Mouse (Mus musculus): ENCODE data around the gene Nf1. TPM values are rescaled to one million over a fixed set of nuclear protein-coding genes. Genes with fewer than 3 reads are reported as not detected.
"Not testable (repeated sequence)": the region's sequence is repeated elsewhere in the genome, so short reads cannot be mapped to it uniquely, and the experiment has no call there.

Gene Nf1
- polyA plus RNA-seq (2015; fragmentation: Nextera tagmentation; extraction: Ambion mirVana), result 3.3 and 4.7 TPM in 2 replicates

DNA sequence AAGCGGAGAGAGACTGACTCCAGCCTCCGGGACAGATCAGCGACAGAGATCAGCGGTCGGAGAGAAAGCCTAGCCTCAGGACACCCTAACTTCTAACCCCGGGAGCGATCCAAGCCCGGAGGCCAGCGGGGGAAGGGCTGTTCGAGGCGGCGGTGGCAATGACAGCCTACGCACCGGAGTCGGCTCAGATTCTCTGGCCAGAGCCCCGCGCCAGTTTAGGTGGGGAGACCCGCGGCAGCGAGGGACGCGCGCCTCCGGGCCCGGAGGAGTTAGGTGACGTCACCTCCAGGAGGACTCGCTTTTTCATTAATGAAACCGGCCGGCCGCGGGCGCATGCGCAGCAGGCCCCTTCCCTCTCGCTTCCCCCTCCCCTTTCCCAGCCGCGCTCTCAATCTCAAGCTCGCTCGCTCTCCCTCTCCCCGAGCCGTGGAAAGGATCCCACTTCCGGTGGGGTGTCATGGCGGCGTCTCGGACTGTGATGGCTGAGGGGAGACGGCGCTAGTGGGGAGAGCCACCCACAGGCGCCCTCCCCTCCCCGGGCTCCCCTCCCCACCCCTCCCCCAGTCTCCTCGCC lies at the start of gene Nf1:
Gene Nf1 (plus strand): TSS at position 460 of the 574 bp plus-strand sequence.
- DNase-seq (ENCODE audit: low spot score), result peak; percentile 82

DNA sequence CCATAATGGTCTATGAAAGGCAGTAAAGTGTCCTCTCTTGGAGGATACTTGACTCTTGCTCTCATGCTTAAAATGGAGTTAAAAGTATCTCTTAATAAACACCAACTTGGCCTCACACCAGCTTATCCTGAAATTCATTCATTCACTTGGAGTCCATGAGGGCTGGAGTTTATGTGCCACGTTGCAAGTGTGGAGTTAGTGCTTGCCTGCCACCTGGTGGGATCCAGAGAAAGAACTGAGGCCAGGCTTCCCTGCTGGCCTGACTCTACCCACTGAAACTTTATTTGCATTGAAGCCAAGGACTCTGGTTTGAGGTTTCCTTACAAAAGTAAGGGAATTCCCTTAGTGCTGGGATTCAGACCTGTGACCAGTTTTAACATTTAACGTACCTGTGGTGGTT lies 49.0 kb upstream of the Nf1 start:
- peak; percentile 26 for DNase-seq (ENCODE audit: low spot score)

DNA sequence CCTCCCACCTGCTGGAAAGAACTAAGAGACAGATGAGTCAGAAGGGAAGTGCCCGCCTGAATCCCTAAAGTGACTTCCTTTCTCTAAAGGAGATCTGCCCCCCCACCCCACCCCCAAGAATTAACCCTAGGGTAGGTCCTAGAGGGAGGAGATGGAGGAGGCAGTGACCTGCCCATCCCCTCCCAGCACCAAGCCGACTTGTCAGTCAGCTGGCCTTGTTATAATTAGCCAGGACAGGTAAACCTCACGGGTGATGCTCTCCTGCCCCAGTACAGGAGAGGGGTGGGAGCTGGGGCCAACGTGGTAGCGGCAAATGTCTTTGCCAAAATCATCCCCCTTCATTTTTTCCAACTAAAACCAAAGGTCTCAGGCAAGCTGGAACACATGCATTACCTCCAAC lies 47.8 kb upstream of the Nf1 start:
- no peak for DNase-seq (ENCODE audit: low spot score)

DNA sequence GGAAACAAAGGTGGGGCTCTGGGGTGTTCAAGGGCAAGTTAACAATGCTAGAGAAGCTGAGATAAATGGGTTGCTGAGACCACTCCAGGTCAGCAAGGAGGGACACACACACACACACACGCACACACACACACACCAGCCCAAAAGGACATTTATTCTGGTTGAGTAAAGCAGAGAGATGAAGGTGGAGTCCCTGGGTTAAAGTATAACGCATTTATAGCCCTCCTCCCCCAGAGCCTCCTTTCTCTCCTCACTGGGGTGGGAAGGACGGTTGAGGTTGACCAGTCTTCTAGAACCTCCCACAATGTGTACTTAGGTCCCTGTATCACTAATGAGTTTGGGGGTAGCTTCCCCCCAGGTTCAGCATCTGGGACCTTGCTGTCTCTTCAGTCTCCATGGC lies 47.4 kb upstream of the Nf1 start:
- no peak for DNase-seq (ENCODE audit: low spot score)

DNA sequence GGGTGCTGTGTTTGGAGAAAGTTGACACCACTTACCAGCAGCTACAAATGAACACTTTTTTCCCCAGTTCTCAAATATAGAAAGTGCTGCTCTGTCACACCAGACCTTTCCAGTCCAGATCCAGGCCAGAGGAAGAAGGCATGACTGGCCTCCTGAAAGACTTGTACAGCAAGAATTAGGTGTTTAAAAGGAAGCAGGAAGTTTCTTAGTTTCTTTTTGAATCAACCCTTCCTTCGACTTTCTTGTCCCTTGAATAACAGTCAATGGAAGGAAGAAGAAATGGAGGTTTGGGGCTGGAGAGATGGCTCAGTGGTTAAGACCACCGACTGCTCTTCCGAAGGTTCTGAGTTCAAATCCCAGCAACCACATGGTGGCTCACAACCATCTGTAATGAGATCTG lies 46.5 kb upstream of the Nf1 start:
- no peak for DNase-seq (ENCODE audit: low spot score)

DNA sequence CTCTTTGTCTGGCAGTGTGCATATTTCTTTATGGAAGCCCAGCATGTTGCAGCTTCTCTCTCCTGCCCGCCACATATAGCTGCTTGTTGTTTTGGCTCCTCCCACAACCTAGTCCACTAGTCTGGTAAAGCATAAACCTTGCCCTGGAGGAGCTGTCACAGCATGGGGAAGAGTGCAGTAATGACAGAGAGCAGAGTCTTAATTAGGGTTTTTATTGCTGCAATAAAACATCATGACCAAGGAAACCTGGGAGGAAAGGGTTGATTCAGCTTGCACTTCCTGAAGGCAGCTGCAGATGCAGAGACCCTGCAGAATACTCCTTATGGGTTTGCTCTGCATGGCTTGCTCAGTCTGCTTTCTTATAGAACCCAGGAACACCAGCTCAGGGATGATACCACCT lies 45.5 kb upstream of the Nf1 start:
- DNase-seq (ENCODE audit: low spot score), result no peak

DNA sequence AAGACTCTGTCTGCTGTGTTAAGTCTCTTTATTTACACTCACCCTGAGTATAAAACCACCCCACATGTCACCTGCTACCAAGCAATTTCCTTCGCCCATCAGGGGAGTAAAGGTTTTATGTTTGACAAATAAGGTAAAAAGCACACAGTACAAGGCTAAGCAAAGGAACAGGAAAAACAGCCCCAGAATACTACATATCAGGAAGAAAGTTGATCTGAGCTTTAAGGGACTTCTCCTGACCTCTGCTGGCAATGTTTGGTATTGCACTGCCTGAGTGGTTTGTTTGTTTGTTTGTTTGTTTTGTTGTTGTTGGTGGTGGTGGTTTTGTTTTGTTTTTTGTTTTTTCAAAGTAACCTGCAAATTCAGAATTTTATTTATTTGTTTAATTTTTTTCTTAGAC lies 43.3 kb upstream of the Nf1 start:
- peak; percentile 61 for DNase-seq (ENCODE audit: low spot score)

DNA sequence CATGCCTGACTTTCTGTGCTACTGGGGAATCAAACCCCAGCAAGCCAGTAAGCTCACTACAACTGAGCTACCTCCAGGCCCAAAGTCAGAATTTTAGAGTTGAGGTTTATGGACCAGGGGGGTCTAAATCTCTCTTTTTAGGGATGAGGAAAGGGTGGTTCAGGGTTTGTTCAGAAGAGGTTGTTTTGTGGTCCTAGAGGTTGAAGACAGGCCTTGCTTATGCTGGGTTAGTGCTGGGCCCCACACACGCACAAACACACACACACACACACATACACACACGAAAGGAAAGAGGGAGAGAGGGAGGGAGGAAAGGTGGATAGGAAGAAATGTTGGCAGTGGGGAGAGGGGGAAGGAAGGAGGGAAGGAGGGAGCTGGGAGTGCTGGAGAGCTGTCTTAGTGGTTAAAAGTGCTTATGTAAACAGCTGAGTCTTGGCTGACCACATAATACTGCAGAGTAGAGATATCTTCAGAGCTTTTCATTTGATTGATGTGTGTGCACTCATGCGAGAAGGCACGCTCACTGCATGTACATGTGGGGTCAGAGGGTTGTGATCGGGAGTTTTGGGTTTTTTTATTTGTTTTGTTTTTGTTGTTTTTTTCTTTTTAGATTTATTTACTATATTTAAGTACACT lies 42.5 kb upstream of the Nf1 start, which contains the start of gene Gm9964:
Gene Gm9964 (minus strand): TSS at position 51 of the 636 bp plus-strand sequence.
- no peak for DNase-seq (ENCODE audit: low spot score)

DNA sequence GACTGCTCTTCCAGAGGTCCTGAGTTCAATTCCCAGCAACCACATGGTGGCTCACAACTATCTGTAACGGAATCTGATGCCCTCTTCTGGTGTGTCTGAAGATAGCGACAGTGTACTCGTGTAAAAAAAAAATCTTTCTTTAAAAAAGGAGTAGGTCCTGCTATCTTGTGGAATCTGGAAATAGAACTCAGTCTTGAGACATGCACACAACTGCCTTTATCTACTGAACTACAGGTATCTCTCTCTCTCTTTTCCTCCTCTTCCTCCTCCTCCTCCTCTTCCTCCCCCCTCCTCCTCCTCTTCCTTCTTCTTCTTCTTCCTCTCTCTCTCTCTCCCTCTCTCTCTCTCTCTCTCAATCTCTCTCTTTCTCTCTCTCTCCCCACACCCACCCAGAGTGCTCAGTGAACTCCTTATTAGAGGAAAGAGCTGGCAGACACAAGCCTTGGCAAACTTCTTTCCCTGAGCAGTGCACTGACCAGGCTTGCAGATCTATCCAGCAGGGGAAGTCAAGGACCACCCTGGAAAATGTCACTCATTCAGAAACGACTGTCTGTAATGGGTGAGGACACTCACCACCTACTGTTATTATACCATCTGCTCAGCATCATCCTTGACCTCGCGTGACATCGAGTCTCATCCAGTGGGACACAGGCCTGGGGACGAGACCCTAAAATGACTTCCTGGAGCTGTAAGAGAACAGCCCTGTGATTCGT lies 39.6 kb upstream of the Nf1 start:
- no peak for DNase-seq (ENCODE audit: low spot score)

DNA sequence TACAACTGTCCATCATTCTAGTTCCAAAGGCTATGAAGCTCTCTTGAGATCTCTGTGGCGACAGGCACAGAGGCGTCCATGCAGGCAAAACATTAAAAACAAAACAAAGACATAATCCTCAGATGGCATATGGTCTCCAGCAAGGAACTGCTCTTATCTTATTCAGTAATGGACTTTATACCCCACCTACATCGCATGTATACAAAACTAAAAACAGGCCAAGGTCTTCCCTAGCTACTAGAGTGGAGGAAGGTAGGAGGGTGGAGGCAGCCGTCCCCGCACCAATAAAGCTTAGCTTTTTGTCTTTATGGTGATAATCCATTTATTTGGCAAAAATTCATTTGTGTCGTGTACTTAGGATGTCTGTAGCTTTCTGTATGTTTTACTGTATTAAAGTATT lies 36.4 kb upstream of the Nf1 start:
- DNase-seq (ENCODE audit: low spot score), result no peak

DNA sequence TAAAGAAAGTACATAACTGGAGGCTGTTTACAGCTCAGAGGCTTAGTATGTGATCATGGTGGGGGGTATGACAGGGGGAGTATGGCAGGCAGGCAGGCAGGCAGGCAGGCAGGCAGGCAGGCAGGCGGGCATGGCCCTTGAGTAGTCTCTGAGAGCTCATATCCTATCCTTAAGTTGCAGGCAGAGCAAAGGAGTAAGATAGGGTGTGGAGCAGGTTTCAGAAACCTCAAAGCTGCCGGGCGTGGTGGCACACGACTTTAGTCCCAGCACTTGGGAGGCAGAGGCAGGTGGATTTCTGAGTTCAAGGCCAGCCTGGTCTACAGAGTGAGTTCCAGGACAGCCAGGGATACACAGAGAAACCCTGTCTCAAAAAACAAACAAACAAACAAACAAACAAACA lies 35.2 kb upstream of the Nf1 start:
- DNase-seq (ENCODE audit: low spot score), result not testable (repeated sequence)

DNA sequence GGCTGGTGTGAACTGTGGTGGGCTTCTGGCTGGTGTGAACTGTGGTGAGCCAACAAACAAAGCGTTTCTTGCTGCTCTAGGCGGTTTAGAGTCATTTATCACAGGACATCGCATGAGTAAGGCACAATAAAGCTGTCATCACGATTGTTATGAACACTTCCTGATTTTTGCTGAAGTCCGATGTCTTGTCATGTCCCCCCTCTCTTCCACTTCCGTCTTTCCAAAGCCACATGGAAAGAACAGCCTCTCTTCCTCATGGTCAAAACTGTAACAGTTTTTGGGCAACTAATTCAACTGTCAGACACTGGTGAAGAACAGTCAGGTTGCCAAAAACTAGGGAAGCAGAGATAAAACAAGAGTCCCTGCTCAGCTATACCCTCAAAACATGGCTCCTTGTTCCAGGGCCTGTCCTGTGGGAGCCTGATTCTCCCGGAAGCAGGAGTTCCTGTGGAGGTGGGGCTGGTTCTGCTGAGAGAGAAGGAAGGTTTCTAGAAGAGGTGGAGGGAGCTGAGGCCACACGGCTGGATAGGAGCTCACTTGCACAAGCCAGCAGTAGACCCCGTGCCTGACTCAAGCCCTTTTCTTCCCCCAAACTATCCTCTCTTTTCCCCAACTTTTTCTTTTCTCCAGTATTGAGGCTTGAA lies 33.7 kb upstream of the Nf1 start:
- no peak for DNase-seq (ENCODE audit: low spot score)

DNA sequence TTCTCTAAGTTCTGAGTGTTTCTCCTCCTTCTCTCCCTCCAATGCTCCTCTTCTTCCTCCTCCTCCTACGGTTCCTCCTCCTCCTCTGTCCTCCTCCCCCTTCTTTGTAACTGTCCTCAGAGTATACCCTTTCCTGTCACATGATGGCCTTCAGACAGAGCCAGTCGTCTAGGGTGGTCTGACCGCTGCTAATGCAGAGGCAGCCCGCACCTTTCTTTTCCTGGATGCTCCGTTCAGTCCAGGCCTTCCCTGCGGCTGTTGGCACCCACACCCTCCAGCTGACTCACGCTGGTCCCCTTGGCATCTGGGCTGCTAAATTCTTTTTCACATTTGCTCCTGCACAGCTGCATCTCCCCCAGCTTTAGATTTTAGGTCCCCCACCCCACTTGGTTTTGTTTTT lies 33.0 kb upstream of the Nf1 start:
- no peak for DNase-seq (ENCODE audit: low spot score)

DNA sequence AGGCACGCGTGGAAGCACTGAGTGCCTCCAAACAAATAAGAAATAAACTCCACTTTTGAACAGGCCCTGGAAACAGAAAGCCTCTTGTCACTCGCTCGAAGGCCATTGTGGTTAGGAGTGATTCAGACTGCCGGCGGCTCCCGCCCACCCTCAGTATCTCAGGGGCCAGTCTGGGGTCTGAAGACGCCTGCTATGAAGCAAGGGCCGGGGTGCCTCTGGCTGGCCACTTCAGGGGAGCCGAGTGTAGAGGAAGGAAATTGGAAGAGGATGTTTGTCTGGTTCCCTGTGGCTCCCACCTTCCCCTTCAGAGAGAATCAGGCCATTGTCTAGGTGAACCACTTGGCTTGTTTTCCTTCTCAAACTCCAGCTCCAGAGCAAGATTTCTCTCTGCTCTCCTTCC lies 32.5 kb upstream of the Nf1 start:
- peak; percentile 16 for DNase-seq (ENCODE audit: low spot score)

DNA sequence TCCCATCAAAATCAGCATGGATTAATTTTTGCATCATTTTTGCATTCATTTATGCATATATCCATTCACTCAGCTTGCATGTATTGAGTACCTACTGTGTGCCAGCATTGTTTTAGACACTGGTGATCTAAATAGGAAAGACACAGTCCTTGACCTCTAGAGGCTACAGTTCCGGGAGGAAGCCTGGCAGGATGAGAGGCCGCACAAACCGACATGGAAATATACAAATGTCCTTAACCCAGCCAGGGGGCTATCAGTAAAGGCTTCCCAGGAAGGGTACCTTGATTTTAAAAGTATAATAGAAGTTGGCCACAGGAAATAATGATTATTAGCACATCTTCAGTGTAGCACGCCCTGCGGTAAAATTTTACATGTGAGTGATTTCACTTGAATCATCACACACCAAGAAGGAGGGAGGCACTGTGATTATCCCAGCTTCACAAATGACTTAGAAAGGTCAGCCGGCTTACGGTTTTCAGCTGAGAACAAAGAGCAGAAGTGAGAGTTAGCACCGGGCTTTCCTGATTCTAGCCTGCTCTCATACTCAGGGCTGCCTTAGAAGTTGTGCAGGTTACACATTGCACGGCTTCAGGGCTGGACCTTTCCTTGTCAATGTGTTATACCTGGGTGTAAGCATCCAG lies 31.8 kb upstream of the Nf1 start:
- no peak for DNase-seq (ENCODE audit: low spot score)

DNA sequence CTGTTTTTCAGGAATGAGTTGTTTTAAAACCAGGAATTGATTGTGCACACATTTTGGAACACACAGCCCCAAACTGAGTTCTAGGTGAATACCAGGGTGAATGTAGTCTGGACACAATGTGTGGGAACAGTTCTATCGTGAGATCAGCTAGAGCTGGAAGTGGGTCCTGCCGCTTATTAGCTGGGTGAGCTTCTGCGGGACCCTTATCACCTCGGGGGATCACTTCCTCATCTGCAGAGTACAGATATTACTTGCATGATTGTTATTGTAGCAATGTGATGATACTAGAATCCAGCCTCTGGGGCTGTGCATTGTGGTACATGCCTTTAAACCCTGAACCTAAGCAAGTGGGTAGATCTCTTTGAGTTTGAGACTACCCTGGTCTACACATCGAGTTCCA lies 29.0 kb upstream of the Nf1 start:
- DNase-seq (ENCODE audit: low spot score), result no peak

DNA sequence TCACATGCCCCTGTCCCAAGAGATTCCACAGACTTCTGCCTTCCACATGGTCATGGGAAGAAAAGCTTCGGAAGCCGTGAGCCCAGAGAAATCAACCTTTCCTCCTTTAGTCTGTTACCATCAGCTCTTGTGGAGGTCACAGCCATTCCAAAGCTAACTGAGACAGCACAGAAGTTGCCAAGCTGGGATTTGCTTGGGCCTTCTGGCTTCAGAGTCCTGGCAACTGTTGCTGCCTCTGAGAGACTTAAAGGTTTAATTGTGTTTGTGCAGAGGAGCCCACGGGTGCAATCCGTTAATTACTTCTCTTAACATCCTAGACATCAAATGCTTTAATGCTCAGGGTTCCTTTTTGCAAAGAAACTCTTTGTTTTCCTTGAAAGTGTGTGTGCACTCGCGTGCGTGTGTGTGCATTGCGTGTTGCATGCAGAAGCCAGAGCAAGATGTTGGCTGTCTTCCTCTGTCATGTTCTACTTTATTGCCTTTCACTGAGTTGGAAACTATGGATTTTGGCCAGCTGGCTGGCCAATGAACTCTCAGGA lies 22.6 kb upstream of the Nf1 start:
- DNase-seq (ENCODE audit: low spot score), result no peak

DNA sequence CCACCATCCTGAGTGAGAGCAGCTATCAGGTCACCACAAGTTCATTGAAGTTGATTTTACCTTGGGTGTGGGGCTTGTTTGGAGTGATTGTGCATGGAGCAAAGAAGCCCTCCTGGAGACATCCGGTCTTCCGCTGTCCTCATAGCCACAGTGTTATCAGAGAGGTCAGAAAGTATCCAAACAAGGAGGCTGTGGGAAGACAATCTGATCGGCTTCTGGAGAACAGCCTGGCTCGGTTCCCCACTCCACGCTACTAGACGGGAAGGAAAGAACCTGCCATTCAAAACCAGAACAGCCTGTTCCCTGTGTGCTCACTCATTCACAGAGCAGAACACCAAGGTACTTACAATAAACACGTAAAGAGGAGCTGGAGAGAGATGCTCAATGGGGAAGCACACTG lies 19.7 kb upstream of the Nf1 start:
- DNase-seq (ENCODE audit: low spot score), result no peak

DNA sequence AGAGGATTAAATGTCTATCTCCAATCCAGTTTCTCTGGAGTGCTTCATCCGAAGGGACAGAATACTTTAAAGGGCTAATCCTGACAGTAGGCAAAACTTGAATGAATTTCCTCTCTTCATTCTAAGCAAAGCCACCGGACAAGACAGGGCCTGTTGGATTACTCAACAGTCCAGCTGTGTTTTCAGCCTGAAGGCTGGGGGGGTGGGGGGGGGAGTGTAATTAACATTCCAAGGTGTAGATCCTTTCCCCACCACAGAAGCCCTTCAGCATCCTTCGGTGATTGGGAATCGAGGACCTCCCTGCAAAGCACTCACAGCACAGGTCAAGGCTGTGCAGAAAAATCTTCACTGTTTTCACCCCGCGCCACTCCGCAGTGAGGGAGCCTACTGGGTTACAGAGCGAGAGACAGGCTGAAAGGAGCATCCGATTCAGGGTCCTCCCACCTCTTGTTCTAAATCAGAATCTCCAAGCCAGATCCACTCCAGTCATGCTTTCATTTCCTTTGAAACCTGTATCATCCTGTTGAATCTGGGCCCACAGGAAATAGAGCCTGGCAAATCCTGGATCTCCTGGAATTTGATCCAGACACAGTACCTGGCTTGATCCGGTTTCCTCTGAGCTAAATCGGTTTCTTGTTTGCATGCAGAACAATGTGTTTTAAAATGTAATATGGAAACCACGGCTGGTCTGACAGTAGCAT lies 15.4 kb upstream of the Nf1 start:
- DNase-seq (ENCODE audit: low spot score), result no peak

DNA sequence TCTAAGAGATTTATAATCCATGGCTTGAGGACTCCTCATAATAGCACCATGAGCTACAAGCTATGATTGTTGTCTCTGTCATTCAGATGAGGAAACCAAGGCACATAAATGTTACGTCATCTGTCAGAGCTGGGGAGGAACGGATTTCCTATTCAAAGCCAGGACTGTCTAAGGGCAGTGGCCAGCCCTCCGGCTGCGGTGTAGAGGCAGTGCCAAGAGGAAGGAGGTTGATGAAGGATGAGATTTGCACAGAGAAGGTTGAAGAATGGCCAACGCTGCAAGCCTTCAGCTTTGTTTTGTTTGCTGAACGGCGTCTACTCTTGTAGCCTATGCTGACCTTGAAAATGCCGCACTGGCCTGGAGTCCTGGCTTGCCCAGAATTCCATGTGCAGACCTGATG lies 13.8 kb upstream of the Nf1 start:
- DNase-seq (ENCODE audit: low spot score), result no peak

DNA sequence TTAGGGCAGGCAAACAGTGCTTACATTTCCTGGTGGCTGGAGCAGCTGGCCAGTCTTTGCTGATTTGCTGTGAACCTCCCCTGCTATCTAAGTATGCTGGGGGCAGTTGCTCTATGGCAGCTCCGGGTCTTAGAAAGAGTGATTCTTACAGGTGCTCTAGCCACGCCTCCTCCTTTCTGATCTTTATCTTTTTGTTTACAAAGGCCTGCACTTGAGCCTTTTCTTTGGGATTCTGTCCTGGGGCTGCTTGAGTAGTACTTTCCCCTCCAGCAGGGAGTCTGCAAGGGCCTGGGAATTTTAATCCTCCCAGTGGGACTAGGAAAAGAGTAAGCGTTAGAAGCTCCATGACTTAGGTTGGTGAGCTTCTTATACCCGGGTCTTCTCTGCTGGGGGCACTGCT lies 12.4 kb upstream of the Nf1 start:
- no peak for DNase-seq (ENCODE audit: low spot score)

All from thymus, postnatal 0 days (tissue).